Mouse (Mus musculus) kidney, adult 2 months (tissue): ENCODE results near the gene Lysmd1.

Source experiments
- CTCF ChIP-seq: fragments of 200-500 bp; conservative IDR thresholded peaks from 2 replicates; pipeline ENCODE4 v1.5.1; 2011; ENCODE audit warnings: low read depth, mild to moderate bottlenecking, control low read depth, low read length, moderate library complexity, mixed read lengths; ENCODE audit not compliant: insufficient read depth, insufficient read length
- POLR2A ChIP-seq: fragments of 200-500 bp; IDR thresholded peaks from one replicate; pipeline ENCODE4 v1.6.1; 2011; ENCODE audit warnings: low read depth, low read length, control low read depth

DNA sequence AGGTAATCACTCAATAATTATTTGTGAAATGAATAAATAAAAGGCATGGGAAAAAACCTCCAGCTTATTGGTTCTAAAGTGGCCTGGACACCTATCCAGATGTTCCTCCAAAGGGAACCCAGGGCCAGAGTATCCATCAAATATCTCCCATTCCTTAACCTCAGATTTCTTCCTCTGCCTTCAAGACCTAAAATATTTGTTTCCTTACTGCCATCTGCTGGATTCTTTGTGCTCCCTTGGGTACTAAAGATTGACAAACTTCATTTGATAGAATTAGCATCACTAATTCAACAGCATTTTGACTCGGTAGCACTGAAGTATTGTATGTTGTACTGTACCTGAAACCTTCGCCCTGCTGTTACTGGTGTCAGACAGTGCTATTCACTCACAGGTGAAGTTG is 26.0 kb upstream of the Lysmd1 start:
- TF ChIP-seq CTCF, result no peak
- TF ChIP-seq POLR2A, result no peak
